Mouse (Mus musculus): ENCODE results near the gene Mfap1a. TPM values are rescaled to one million over a fixed set of nuclear protein-coding genes. Genes with fewer than 3 reads are reported as not detected.
"Not testable (repeated sequence)": the region's sequence is repeated elsewhere in the genome, so short reads cannot be mapped to it uniquely, and the experiment has no call there.

Gene Mfap1a
- total and polyA plus RNA-seq, 3 experiments = 11.1 to 57.1 (median 32.5) TPM

- H3K9me3 ChIP-seq (replicated peaks) = no peaks in the 10 kb centered on the region
- no peak for DNase-seq (ENCODE audit: low spot score)
- H3K4me1 ChIP-seq (ENCODE audit: insufficient read depth, low read depth, low read length) = peaks cover 42% of the 10 kb centered on the region
- H3K27me3 ChIP-seq (ENCODE audit: insufficient read depth, low read length) = no peaks in the 10 kb centered on the region
- ATAC-seq (ENCODE audit: extremely low read depth, insufficient number of reproducible peaks, low FRiP score, poor library complexity, severe bottlenecking) = no peak
- TF ChIP-seq CTCF (IDR thresholded peaks at IDR 0.05; ENCODE audit: low read depth, low read length) (no peak), GATA2 (IDR thresholded peaks at IDR 0.05; ENCODE audit: borderline replicate concordance, low read depth, low read length) (no peak), GATA1 (IDR thresholded peaks at IDR 0.05; ENCODE audit: borderline replicate concordance, low read length) (no peak), TAL1 (conservative IDR thresholded peaks at IDR 0.05; ENCODE audit: low read depth, low read length) (no peak), POLR2AphosphoS5 (IDR thresholded peaks at IDR 0.05; ENCODE audit: insufficient replicate concordance, low read depth, low read length) (no peak)
- H3K36me3 ChIP-seq (replicated peaks) = peaks cover 50% of the 10 kb centered on the region
- peak overlapping the region; percentile 75 for H3K4me3 ChIP-seq (ENCODE audit: low read depth, low read length)
These were observed 1.5 kb upstream of the Mfap1a start for GRCm38 (mm10) chr2:121507951-121508330.

GRCm38 (mm10) chr2:121507173-121507950, 897 bp upstream of the Mfap1a start:
- peaks cover 46% of the 10 kb centered on the region for H3K36me3 ChIP-seq (replicated peaks)
- H3K4me3 ChIP-seq (ENCODE audit: low read depth, low read length) = peak overlapping the region; percentile 75
- H3K4me1 ChIP-seq (ENCODE audit: insufficient read depth, low read depth, low read length) = peaks cover 37% of the 10 kb centered on the region
- no peaks in the 10 kb centered on the region for H3K9me3 ChIP-seq (replicated peaks)
- no peak for DNase-seq (ENCODE audit: low spot score)
- no peaks in the 10 kb centered on the region for H3K27me3 ChIP-seq (ENCODE audit: insufficient read depth, low read length)
- no peak for ATAC-seq (ENCODE audit: extremely low read depth, insufficient number of reproducible peaks, low FRiP score, poor library complexity, severe bottlenecking)
- TF ChIP-seq POLR2AphosphoS5 (IDR thresholded peaks at IDR 0.05; ENCODE audit: insufficient replicate concordance, low read depth, low read length) (no peak), GATA1 (IDR thresholded peaks at IDR 0.05; ENCODE audit: borderline replicate concordance, low read length) (no peak), TAL1 (conservative IDR thresholded peaks at IDR 0.05; ENCODE audit: low read depth, low read length) (no peak), GATA2 (IDR thresholded peaks at IDR 0.05; ENCODE audit: borderline replicate concordance, low read depth, low read length) (no peak), CTCF (IDR thresholded peaks at IDR 0.05; ENCODE audit: low read depth, low read length) (no peak)

DNA sequence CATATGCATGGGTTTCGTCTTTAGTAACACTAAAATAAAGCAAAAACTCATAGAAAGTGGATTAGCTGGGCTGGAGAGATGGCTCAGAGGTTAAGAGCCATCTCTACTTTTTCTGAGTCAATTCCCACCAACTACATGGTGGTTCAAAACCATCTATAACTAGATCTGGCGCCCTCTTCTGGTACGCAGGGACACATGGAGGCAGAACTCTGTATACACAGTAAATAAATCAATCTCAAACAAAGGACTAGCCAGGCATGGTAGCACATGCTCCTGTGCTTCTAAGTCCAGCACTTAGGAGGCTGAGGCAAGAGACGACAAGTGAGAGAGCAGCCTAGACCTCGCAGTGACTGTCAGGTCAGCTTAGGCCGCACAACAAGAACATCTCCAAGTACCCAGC, 4.9 kb downstream of the Mfap1a start:
- DNase-seq (ENCODE audit: low spot score); ATAC-seq (ENCODE audit: extremely low read depth, insufficient number of reproducible peaks, low FRiP score, poor library complexity, severe bottlenecking); H3K4me1 ChIP-seq (ENCODE audit: insufficient read depth, low read depth, low read length); H3K27me3 ChIP-seq (ENCODE audit: insufficient read depth, low read length); H3K9me3 ChIP-seq (replicated peaks); H3K4me3 ChIP-seq (ENCODE audit: low read depth, low read length): not testable (repeated sequence)
- peaks cover 11% of the 10 kb centered on the region for H3K36me3 ChIP-seq (replicated peaks)

GRCm38 (mm10) chr2:121484403-121484802, 22.1 kb downstream of the Mfap1a start:
- H3K4me1 ChIP-seq (ENCODE audit: insufficient read depth, low read depth, low read length); DNase-seq (ENCODE audit: low spot score); H3K36me3 ChIP-seq (replicated peaks); ATAC-seq (ENCODE audit: extremely low read depth, insufficient number of reproducible peaks, low FRiP score, poor library complexity, severe bottlenecking); H3K9me3 ChIP-seq (replicated peaks); H3K4me3 ChIP-seq (ENCODE audit: low read depth, low read length): not testable (repeated sequence)
- H3K27me3 ChIP-seq (ENCODE audit: insufficient read depth, low read length) = peaks cover 18% of the 10 kb centered on the region

DNA sequence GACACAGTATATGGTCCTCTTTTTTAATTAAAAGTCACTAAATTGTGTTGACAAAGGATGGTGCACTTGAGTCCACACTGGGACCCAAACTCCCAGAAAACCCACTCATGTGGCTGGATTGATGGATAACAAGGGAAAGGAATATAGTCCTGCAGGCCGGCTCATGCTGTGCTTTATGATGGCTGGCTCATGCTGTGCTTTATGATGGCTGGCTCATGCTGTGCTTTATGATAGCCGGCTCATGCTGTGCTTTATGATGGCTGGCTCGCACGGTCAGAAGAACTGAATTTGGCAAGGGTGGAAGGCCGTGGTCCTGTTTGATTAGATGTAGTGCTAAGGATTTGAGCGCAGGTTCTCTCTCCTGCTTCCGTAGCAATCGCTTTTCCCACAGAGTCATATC, 22.9 kb downstream of the Mfap1a start:
- Histone ChIP-seq H3K36me3 (replicated peaks) (no peaks in the 10 kb centered on the region), H3K9me3 (replicated peaks) (no peaks in the 10 kb centered on the region), H3K27me3 (ENCODE audit: insufficient read depth, low read length) (peaks cover 18% of the 10 kb centered on the region), H3K4me3 (ENCODE audit: low read depth, low read length) (no peak overlapping the region), H3K4me1 (ENCODE audit: insufficient read depth, low read depth, low read length) (no peaks in the 10 kb centered on the region)
- ATAC-seq (ENCODE audit: extremely low read depth, insufficient number of reproducible peaks, low FRiP score, poor library complexity, severe bottlenecking) (no peak), DNase-seq (ENCODE audit: low spot score) (no peak)
- TF ChIP-seq POLR2AphosphoS5 (IDR thresholded peaks at IDR 0.05; ENCODE audit: insufficient replicate concordance, low read depth, low read length) (no peak), GATA2 (IDR thresholded peaks at IDR 0.05; ENCODE audit: borderline replicate concordance, low read depth, low read length) (no peak), CTCF (IDR thresholded peaks at IDR 0.05; ENCODE audit: low read depth, low read length) (no peak), GATA1 (IDR thresholded peaks at IDR 0.05; ENCODE audit: borderline replicate concordance, low read length) (no peak), TAL1 (conservative IDR thresholded peaks at IDR 0.05; ENCODE audit: low read depth, low read length) (no peak)

DNA sequence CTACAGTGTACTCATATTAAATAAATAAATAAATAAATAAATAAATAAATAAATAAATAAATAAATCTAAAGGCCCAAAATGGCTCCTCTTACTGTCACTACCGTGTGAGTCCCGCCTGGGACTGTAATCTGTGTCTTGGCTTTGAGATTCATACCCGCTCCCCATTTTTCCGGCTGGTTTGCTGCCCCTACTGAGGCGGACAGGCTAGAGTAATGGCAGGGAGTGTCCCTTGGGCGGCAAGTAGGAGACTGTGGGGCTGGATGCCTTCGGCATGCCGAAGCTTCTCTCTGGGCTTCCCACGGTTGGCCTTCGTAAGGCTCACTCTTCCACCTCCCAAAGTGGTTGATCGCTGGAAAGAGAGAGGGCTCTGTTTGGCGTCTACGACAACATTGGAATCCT, 25.5 kb downstream of the Mfap1a start:
- H3K4me1 ChIP-seq (ENCODE audit: insufficient read depth, low read depth, low read length); H3K9me3 ChIP-seq (replicated peaks); ATAC-seq (ENCODE audit: extremely low read depth, insufficient number of reproducible peaks, low FRiP score, poor library complexity, severe bottlenecking); H3K4me3 ChIP-seq (ENCODE audit: low read depth, low read length); H3K36me3 ChIP-seq (replicated peaks); DNase-seq (ENCODE audit: low spot score): not testable (repeated sequence)
- H3K27me3 ChIP-seq (ENCODE audit: insufficient read depth, low read length) = peaks cover 18% of the 10 kb centered on the region

DNA sequence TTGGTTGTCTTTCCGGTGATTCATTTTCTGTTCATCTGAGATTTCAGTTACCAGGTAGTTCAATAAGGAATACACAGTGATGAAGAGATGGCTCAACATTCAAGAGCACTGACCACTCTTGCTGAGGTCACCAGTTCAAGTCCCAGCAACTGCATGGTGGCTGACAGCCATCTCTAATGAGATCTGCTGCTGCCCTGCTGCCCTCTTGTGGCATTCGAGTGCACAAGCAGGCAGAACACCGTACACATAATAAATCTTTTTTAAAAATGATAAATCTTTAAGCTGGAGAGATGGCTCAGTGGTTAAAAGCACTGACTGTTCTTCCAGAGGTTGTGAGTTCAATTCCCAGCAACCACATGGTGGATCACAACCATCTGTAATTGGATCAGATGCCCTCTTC, 26.0 kb downstream of the Mfap1a start:
- H3K9me3 ChIP-seq (replicated peaks) = no peaks in the 10 kb centered on the region
- peaks cover 4% of the 10 kb centered on the region for H3K36me3 ChIP-seq (replicated peaks)
- ATAC-seq (ENCODE audit: extremely low read depth, insufficient number of reproducible peaks, low FRiP score, poor library complexity, severe bottlenecking) (no peak), DNase-seq (ENCODE audit: low spot score) (no peak)
- peaks cover 18% of the 10 kb centered on the region for H3K27me3 ChIP-seq (ENCODE audit: insufficient read depth, low read length)
- no peak overlapping the region for H3K4me3 ChIP-seq (ENCODE audit: low read depth, low read length)
- TF ChIP-seq GATA2 (IDR thresholded peaks at IDR 0.05; ENCODE audit: borderline replicate concordance, low read depth, low read length) (no peak), GATA1 (IDR thresholded peaks at IDR 0.05; ENCODE audit: borderline replicate concordance, low read length) (no peak), CTCF (IDR thresholded peaks at IDR 0.05; ENCODE audit: low read depth, low read length) (peak; percentile 61)
- no peaks in the 10 kb centered on the region for H3K4me1 ChIP-seq (ENCODE audit: insufficient read depth, low read depth, low read length)
